Mouse (Mus musculus): ENCODE measurements around the gene Yju2.

The Yju2 gene

GRCm38 (mm10) chr17:55960791-55961190 is 1.9 kb downstream of the Yju2 start:
- DNase-seq (ENCODE audit: low spot score): peak; percentile 45

- DNase-seq (ENCODE audit: low spot score): no peak
These were observed 2.7 kb downstream of the Yju2 start for GRCm38 (mm10) chr17:55961631-55962030.

GRCm38 (mm10) chr17:55963171-55963570 is 4.3 kb downstream of the Yju2 start:
- DNase-seq (ENCODE audit: low spot score): peak; percentile 40

GRCm38 (mm10) chr17:55964496-55964895 is 5.6 kb downstream of the Yju2 start:
- peak; percentile 41 for DNase-seq (ENCODE audit: low spot score)

GRCm38 (mm10) chr17:55964996-55965395 is 6.1 kb downstream of the Yju2 start:
- DNase-seq (ENCODE audit: low spot score): peak; percentile 42

- no peak for DNase-seq (ENCODE audit: low spot score)
These were observed 8.3 kb downstream of the Yju2 start for GRCm38 (mm10) chr17:55967186-55967585.

GRCm38 (mm10) chr17:55968210-55968609 is 9.3 kb downstream of the Yju2 start:
- DNase-seq (ENCODE audit: low spot score): no peak

- DNase-seq (ENCODE audit: low spot score): no peak
These were observed 10.7 kb downstream of the Yju2 start for GRCm38 (mm10) chr17:55969560-55969959.

GRCm38 (mm10) chr17:55969966-55970891 is 11.3 kb downstream of the Yju2 start, which contains the start of gene Shd:
Shd (plus strand) TSS chr17:55970467.
- DNase-seq (ENCODE audit: low spot score): peak; percentile 66

- no peak for DNase-seq (ENCODE audit: low spot score)
These were observed 12.6 kb downstream of the Yju2 start for GRCm38 (mm10) chr17:55971453-55971852.

GRCm38 (mm10) chr17:55976255-55976862 is 17.5 kb downstream of the Yju2 start:
- peak; percentile 91 for DNase-seq (ENCODE audit: low spot score)

GRCm38 (mm10) chr17:55977301-55977700 is 18.4 kb downstream of the Yju2 start:
- no peak for DNase-seq (ENCODE audit: low spot score)

GRCm38 (mm10) chr17:55986030-55986961 is 27.4 kb downstream of the Yju2 start, which contains the start of gene Fsd1:
Fsd1 (plus strand) TSS chr17:55986509.
- peak; percentile 73 for DNase-seq (ENCODE audit: low spot score)

GRCm38 (mm10) chr17:55990278-55990898 is 31.5 kb downstream of the Yju2 start:
- DNase-seq (ENCODE audit: low spot score): no peak

GRCm38 (mm10) chr17:55996007-55996406 is 37.1 kb downstream of the Yju2 start:
- no peak for DNase-seq (ENCODE audit: low spot score)

- DNase-seq (ENCODE audit: low spot score): peak; percentile 65
These were observed 41.0 kb downstream of the Yju2 start for GRCm38 (mm10) chr17:55999794-56000499.

- DNase-seq (ENCODE audit: low spot score): no peak
These were observed 44.1 kb downstream of the Yju2 start for GRCm38 (mm10) chr17:56003000-56003399.

- DNase-seq (ENCODE audit: low spot score): peak; percentile 78
These were observed 46.6 kb downstream of the Yju2 start, which contains the start of the genes Stap2 and Mpnd for GRCm38 (mm10) chr17:56005415-56006061. Stap2 (minus strand) TSS chr17:56005584. Mpnd (plus strand) TSS chr17:56005711.

GRCm38 (mm10) chr17:56006956-56007355 is 48.1 kb downstream of the Yju2 start:
- no peak for DNase-seq (ENCODE audit: low spot score)
